Mouse (Mus musculus) c-Kit-positive CD71-positive TER-119-negative erythroid progenitor cells, embryonic 14.5 days (primary cell): ENCODE data around the gene Ano6.

Experiments used
- DNase-seq: peaks from one replicate; pipeline ENCODE4 v3.0.0-alpha.2; 2013; ENCODE audit warnings: low read depth

The Ano6 gene

DNA sequence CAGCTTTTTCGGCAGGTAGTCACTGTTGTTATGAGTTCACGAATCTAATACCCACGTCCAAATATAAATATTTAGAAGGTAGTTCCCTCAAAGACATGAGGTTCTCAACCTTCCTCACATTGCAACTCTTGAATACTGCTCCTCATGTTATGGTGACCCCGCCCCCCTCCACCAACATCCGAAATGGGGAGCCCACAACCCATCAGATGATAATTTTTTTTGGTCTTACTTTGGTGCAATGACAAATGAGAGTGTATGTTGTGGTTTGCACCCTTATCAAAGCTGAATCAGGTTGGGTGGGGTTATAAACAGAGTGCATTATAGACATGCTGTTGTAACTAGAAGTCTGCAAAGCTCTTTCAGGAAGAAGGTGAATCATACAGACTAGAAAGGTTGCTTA is 99.7 kb downstream of the Ano6 start:
- DNase-seq, result no peak

DNA sequence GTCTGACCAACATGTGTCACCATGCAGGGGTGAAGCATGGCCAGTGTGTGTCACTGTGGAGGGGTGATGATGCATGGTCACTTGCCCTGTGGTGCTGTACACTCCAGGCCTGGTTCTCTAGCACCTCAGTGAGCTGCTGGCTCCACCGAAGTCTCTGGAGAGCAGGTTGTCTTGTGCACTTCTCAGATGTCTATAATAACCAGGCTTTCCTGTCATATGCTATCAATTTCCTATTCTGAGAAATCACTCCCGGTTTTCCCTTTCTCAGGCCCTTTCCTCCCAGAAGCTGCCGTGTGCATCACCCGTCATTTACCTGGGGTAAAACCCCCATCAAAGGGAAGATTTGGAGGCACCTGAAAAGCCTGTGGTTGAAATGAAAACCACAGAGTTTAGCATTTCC is 101.5 kb downstream of the Ano6 start:
- no peak for DNase-seq

DNA sequence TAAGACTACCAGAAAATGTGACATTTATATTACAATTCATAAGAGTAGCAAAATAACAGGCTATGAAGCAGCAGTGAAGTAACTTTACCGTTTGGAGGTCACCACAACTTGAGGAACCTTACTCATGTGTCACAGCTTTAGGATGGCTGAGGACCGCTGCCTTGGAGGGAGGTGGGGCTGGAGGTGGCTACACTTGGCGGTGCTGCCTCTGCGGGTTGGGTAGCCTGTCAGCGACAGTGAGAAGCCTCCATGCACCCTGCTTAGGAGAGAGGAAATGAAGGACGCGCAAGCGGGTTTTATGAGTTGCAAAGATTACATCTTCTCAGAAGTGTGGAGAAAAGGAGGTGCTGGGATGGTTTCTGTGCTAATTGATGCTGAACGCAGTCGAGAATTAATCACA is 102.3 kb downstream of the Ano6 start:
- DNase-seq, result no peak

DNA sequence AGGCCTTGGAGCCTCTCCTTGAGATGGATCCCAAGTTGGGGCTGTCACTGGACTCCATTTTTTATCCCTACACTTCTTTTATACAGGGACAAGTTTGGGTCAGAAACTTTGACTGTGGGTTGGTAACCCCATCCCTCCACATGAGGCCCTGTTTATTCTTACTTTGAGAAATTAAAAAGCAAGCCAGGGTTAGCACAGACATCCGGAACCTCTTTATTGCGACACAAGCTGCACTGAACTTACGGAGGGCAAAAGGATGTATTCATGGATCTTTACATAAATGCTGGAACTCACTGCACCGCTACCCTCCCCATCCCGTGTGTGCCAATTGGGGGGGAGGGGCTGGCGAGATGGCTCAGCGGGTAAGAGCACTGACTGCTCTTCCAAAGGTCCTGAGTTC is 105.1 kb downstream of the Ano6 start:
- DNase-seq, result no peak

DNA sequence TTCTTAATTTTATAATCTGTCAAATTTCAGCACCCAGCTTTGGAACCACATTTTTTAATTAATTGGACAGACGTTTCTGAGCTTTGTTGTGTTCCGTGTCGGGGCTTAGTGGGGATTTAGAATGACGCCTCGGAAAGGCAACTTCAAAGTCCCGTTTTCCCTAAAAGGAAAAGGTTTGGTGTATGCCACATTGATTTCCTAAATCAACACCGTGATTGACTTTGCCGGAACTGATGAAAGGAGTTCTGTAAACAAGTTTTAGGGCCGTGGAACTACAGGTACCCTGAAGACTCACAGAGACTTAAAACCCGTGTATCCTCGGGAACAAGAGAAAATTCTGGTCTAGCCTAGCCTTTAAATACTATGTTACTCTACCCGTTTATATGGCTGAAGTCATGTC is 107.0 kb downstream of the Ano6 start:
- DNase-seq, result no peak

DNA sequence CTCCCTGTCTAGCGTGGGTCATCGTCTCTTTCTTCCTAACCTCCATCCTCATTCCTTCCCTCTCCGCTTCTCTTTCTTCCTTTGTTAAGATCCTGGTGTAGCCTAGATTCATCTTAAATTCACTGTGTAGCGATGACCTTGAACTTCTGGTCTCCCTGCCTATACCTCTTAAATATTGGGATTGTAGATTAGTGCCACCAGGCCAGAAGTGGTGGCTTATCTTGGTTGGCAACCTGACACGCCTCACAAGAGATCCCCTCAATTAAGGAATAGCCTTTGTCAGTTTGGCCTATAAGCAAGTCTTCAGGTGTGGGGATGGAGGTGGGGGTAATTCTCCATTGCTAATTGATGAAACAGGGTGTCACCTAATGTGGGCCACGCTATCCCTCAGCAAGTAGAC is 107.8 kb downstream of the Ano6 start:
- no peak for DNase-seq

DNA sequence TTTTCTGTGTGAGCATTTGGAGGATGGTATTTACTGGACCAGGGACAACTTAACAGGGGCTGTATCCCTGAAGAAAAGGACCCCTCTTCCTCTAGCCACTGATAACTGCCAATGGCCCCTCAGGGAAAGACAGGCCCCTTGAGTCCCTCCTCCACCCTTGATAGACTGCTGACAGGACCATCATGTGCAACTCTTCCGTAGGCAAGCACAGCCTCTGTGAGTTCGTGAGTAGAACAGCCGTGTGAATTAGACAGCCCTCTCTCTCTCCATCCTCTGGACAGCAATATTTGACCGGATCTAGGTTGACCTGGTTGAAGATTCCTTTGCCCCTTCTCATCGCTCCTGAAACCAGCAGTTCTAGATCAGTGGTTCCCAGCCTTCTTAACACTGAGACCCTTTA is 111.8 kb downstream of the Ano6 start:
- DNase-seq, result no peak

DNA sequence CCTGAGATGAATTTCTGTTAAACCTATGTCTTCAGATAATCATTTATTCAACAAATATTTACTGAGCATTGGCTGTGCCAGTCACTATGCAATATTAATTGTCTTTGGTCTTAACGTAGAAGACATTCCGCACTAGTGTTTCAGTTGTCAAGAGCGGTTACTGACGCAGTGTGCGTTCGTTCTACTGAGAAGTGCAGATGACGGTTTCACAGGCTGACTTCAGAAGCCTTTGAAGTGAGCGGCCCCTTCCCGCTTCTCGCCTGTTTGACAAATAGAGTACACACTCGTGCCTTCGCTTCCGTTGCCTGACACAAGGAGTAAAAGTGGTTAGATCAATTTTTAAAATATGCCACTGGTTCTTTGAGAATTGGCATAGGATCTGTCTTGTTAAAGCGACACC is 113.6 kb downstream of the Ano6 start:
- DNase-seq, result no peak

DNA sequence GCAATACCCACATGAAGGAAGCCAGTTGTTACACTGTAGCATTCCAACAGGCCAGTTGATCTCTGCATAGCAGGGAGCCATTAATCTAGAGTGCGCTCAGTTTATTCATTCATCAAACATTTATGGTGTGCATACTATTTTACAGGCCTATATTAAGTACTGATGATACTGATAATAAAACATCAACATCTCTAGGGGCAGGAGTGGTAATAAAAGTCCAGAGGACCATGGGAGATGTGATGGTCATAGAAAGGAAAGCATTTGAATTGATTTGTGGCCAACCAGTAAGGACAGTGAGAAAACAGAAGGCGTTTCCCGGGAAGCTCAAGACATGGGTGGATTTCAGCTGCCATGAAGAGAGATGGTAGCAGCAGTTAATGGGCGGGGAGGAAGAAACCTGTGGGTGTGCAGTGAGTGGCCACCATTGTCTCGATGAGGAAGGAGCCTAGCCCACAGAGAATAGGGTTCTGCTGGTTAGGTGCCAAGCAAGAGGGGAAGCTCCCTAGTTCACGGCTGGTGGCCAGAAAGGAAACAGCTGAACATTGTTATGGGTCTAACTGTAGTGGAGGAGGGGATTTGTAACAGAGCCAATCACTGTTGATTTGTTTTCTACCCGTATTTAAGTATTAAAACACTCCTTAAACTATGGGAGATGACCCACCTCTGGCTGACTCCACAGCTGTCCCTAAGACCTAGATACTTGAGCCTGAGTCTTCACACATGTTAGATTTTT is 115.5 kb downstream of the Ano6 start:
- DNase-seq, result no peak

DNA sequence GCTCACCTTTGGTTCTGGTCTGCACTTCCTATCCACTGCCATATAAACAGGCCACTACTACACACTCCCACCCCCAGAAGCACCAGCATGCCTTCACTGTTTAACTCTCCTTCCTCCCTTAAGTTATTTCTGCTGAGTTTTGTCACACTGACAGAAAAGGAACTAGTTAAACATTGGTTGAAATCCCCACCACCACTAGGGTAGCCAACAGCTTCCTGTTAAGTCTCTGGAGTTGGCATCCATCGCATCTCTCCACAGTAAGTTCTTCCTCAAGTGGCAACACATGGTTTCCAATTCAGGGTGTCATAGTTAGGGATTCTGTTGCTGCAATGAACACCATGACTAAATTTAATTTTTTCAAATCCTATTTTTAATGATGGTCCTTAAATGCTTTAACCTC is 116.2 kb downstream of the Ano6 start:
- no peak for DNase-seq

DNA sequence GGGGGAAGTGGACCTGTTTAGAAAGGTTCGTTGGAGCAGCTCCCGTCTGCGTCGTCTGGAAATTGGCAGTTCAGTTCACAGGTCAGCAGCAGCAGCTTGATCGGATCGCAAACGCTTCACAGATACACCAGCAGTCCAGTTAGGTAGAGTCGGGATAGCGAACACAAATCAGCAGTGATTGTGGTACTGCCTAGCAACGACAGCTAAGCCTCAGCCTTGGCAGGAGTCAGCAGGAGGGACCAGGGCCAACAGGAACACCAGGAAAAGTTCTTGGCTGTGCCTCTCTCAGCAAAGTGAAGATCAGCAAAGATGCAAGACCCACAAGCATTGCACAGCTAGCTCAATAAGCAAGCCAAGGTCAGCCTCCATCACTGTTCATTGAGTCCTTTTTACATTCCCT is 116.7 kb downstream of the Ano6 start:
- no peak for DNase-seq

DNA sequence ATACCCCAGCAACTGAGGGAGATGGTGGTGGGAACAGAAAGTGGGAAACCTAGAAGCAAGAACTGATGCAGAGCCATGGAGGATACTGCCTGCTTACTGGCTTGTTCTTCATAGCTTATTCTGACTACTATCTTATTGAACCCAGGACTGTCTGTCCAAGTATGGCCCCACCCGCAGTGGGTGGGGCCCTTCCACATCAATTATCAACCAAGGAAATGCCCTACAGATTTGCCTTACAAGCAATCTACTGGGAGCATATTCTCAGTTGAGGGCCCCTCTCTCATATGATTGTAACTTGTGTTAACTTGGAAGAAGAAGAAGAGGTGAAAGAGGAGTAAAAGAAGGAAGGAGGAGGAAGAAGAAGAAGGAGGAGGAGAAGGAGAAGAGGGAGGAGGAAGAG is 117.3 kb downstream of the Ano6 start:
- peak; percentile 34 for DNase-seq

DNA sequence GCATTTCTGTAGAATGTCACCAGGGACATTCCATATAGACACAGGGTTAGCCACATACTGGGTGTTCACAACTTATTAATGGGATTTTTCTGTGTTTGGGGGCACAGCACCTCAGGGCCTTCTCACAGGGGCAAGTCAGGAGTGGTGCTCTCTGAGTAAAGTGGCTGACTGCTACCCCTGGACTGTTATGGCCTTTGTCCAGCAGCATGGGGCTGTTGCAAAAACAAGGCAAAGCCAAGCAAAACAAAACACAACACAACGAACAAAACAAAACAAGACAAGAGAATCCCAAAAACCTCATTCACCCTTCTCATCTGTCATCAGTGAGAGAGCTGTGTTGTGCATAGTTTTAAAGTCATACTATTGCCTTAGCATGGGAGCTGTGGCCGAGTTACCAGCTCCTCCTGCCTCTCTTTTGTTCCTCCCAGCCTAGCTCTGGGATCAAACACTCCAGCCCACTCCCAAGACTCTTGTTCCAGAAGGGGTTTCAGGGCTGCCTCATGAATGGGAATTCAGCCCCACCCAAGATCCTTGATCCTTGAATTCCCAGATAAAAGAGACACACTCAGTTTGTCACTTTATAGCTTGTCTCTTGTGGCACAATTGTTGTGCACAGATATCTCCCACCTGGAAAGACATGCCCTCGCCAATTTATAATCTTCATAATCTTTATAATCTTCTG is 119.6 kb downstream of the Ano6 start:
- DNase-seq, result no peak

DNA sequence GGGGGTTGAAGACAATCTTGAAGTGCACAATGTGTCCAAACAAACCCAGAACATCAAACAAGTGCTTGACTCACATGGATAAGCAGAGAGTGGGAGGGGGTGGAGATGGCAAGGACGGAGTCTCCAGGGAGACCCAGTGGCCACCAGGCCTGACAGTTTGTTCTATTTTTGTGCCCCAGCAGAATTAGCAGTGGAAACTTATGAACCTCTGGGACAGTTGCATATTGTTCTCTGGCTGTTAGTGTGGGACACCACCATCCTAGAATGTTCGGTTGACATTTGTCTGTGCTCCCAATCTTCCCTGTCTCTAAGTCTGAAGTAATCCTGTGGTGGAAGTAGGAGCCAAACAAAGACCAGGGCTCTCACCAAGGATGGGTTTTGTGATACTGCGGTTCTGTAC is 124.3 kb downstream of the Ano6 start:
- no peak for DNase-seq

DNA sequence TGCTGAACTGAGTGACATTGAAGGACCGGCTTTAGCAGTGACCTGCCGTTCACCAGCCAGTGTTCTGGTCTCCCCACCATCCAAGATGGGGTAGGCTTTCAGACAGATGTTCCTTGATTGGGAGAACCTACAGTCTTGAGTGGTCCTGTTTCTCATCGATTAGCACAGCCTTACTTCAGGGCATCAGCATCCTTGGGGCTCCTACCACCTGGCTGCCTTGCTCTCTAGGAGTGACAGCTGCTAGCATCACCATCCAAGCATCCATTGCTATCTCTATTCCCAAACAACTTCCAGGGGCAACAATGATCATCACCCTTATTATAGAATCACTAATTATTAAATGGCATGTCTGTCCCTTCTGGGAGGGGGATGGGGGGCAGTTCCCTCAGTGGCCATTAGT is 124.8 kb downstream of the Ano6 start:
- no peak for DNase-seq

DNA sequence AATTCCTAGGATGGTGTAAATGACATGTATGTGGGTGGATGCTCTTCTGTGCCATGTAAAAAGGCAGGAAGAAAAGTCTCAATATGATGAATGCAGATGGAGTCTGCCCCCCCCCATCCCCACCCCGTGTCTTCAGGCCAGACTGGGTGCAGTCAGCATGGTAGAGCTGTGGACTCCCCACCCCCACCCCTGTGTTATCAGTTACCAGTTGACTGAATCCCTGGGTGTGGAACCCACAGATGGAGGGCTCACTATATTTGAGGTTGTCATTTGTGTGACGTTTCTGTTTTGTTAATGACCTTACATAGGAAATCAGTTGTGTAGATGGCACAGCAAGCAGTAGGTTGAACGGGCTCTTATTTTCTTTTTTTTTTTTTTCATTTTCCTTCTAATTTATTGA is 126.7 kb downstream of the Ano6 start:
- peak; percentile 25 for DNase-seq

DNA sequence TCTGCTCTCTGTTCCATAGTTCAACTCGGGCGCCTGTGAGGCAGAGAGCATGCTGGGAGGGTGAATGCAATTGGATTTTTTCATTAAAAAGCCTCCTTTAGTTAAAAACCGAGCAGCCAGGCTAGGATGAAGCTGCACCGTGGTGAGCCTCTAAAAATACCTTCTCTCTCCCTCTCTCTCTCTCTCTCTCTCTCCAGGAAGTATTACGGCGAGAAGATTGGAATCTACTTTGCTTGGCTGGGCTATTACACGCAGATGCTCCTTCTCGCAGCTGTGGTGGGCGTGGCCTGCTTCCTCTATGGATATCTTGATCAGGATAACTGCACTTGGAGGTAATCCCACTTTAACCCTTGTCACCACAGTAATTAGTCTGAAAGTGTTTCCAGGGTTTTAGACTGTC is 129.4 kb downstream of the Ano6 start:
- no peak for DNase-seq

DNA sequence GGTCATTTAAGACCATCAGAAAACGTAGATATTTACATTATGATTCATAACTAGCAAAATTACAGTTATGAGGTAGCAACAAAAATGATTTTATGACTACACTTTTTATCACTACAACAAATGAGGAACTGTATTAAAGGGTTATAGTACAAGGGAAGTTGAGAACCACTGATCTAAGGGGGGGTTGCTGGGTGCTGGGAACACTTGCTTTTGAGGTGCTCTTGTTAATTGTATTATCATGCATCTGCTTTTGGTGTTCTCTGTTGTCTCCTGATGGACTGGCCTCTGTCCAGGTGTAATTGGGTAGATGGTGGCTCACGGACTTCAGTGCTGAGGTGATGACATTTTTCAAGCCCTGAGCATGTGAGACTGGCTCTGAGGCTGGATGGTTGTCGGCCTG is 130.4 kb downstream of the Ano6 start:
- DNase-seq, result no peak

DNA sequence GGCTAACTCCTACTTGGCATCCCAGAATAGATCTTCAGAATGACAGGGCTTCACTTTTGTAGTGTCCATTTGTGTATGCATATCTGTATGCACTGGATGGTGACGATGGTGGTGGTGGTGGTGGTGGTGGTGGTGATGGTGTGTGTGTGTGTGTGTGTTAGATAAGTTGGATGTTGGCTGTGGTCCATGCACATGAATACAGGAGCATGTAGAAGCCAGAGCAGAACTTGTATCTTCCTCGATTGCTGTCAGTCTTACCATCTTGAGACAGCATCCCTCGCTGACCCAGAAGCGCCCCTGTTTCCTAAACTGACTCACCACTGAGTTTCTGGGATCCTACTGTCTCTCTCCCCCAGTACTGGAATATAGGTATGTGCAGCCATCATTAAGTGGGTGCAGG is 131.0 kb downstream of the Ano6 start:
- no peak for DNase-seq

DNA sequence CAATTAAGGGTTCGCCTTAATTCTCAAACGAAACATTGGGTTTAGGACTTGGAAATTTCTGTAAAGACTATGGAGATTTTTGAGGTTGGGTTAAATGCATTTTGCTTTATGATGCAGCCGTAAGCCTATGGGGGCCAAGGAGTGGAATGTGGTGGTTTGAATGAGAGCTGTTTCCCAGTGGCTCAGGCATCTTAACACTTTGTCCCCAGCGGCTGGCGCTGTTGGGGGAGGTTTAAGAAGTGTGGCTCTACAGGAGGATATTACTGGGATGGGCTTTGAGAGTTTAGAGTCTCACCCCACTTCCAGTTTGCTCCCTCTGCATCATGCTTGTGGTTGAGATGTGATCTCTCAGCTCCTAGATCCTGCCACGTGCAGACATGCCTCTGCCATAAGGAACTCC is 131.9 kb downstream of the Ano6 start:
- no peak for DNase-seq

DNA sequence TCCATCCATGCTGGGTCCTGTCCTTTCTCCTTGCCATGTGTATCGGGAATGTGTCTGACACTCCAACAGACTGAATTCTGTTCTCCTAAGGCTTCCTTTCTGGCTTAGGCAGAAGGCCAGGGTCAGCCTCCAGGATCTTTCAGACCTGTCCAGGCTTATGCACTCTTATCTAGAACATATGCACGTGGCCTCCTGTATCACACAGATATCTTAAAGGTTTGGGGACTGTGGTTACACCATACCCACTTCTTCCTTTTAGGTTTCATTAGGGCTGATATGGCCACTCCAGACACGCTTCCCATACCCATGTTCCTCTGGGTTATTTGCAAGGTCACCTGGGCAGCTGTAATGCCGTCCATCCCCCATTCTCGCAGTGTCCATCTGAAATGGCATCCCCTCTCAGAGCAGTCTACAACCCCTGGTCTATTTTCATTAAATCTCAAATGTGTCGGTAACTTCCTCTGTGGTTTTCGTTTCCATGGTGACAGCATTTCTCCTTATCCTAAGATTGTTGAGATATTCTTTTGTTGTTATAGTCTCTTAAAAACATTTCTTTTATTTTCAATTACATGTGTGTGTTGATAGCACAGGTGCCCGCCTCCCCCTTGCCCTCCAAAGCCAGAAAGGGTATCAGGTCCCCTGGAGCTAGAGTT is 134.8 kb downstream of the Ano6 start:
- DNase-seq, result no peak

DNA sequence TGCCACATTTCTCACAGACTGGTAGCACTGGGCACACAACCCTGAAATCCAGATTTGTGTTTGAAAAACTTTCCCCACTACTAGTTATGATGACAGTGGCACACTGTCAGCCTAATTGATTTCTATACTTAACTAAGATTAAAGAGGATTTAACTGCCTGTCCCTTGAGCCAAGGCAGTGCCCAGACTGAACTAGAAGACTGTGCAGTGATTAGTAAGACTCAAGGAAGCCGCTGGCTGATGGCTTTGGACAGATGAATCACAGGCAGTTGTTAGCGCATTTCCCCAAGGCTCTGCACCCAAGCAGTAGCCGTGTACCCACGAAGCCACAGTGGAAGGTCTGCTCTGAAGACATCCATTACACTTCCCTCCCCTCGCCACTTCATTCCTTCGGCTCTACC is 138.4 kb downstream of the Ano6 start:
- DNase-seq, result no peak

DNA sequence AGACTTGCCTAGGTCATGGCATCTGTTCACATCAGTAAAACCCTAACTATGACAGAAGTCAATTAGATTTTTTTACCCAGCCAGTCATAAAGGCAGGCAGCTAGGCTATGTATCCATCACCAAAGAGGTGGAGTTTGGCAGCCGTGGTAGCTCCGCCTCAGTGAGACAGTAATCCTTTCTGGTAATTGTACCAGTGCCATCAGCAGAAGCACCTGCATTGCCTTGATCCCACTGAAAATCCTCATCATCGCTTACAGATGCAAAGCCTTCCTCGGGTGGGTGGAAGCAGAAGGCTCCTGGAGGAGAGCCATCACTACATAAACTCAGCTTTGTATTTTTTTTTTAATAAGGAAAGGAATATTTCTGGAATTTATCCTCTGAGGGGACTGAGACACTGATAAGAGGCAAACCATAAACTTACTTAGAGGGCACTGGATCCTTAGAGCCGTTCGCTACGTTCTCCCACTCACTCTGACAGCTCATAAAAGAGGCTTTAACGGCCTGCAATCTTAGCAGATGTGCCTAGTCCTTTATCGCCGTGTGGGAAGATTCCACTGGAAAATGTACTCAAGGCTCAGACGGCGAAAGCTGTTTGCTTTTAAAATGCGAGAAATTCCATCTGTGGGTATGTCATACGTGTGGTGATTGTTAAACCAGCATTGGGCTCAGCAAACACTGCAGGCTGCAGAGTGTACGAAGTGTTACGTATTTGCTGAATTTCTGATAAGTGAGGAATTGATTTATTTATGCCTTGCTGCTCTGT is 140.6 kb downstream of the Ano6 start:
- DNase-seq, result no peak
